Mouse (Mus musculus): ENCODE data around the gene Zfp341. TPM values are rescaled to one million over a fixed set of nuclear protein-coding genes. Genes with fewer than 3 reads are reported as not detected.

Zfp341 gene
- total RNA-seq, 2 experiments from 2014 or later, result 1.1 to 7.1 TPM

- ATAC-seq (replicated peaks; ENCODE audit: low FRiP score, low TSS enrichment, poor library complexity, severe bottlenecking), result no peak
These were observed 8.6 kb downstream of the Zfp341 start for GRCm38 (mm10) chr2:154621684-154622083.

- ATAC-seq (replicated peaks; ENCODE audit: low FRiP score, low TSS enrichment, poor library complexity, severe bottlenecking), result no peak
These were observed 11.0 kb downstream of the Zfp341 start for GRCm38 (mm10) chr2:154624137-154624536.

- no peak for ATAC-seq (replicated peaks; ENCODE audit: low FRiP score, low TSS enrichment, poor library complexity, severe bottlenecking)
These were observed 17.4 kb downstream of the Zfp341 start for GRCm38 (mm10) chr2:154630531-154630930.

GRCm38 (mm10) chr2:154632203-154632780, 19.2 kb downstream of the Zfp341 start:
- peak; percentile 74 for ATAC-seq (replicated peaks; ENCODE audit: low FRiP score, low TSS enrichment, poor library complexity, severe bottlenecking)

DNA sequence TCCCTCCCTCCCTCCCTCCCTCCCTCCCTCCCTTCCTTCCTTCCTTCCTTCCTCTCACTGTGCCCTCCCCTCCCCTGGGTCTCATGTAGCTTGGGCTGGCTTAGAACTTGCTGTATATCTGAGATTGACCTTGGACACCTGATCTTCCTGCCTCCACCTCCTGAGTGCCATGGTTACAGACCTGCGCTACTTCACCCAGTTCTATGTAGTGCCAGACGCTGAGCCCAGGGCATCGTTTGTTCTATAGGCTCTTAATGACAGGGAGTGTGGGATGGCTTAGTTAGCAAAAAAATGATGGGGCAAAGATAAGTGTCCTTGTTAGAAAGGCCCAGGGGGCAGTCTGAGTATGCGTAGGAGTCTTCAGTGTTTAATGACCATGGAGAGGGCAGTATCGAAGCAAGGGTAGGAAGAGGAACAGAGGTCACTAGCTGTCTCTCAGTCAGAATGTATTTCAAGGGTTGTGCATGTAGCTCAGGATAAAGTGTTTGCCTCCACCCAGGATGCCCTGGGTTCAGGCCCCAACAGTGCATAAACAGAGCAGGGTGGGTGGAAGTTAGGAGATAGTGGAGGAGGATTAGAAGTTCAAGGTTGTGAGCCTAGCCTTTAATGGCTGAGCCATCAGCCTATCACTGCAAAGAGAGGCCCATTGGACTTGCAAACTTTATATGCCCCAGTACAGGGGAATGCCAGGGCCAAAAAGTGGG, 20.1 kb downstream of the Zfp341 start:
- ATAC-seq (replicated peaks; ENCODE audit: low FRiP score, low TSS enrichment, poor library complexity, severe bottlenecking), result peak; percentile 19; the same call in 1 of the 2 replicates

GRCm38 (mm10) chr2:154633876-154634644, 21.0 kb downstream of the Zfp341 start:
- 0 out of 2 replicates have a peak, but pooled peaks have one; percentile 12 for ATAC-seq (replicated peaks; ENCODE audit: low FRiP score, low TSS enrichment, poor library complexity, severe bottlenecking)

- no peak for ATAC-seq (replicated peaks; ENCODE audit: low FRiP score, low TSS enrichment, poor library complexity, severe bottlenecking)
These were observed 22.7 kb downstream of the Zfp341 start for GRCm38 (mm10) chr2:154635826-154636225.

- ATAC-seq (replicated peaks; ENCODE audit: low FRiP score, low TSS enrichment, poor library complexity, severe bottlenecking), result no peak
These were observed 25.4 kb downstream of the Zfp341 start for GRCm38 (mm10) chr2:154638521-154638920.

GRCm38 (mm10) chr2:154639115-154639514, 26.0 kb downstream of the Zfp341 start:
- ATAC-seq (replicated peaks; ENCODE audit: low FRiP score, low TSS enrichment, poor library complexity, severe bottlenecking), result no peak

GRCm38 (mm10) chr2:154641176-154641575, 28.1 kb downstream of the Zfp341 start:
- no peak for ATAC-seq (replicated peaks; ENCODE audit: low FRiP score, low TSS enrichment, poor library complexity, severe bottlenecking)

GRCm38 (mm10) chr2:154642005-154642459, 28.9 kb downstream of the Zfp341 start:
- ATAC-seq (replicated peaks; ENCODE audit: low FRiP score, low TSS enrichment, poor library complexity, severe bottlenecking), result no peak

DNA sequence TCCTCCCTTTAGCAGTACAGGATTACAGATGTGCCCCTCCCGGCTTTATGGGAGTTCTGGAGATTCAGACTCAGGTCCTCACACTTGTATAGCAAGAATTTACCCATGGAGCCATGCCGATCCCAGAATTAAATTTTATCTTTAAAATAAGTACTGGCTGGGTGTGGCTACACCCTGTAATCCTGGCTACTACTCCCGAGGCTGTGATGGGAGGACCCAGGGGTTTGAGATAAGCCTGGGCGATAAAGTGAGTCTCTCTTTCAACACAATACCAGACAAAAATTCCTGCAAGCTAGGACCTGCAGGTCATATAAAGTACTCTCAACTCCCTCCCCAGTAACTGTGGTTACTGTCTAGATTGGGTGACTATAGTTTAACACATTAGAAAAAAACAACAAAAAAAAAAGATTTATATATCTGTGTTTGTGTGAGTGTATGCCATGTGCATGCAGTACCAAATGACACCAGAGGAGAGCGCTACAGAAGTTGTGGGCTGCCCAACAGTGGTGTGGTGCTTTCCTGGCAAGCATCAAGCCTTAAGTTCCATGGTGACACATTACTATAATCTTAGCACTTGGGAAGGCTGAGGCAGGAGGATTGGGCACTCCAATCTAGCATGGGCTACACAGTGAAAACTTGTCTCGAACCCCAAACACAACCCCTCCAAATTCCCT, 29.8 kb downstream of the Zfp341 start:
- ATAC-seq (replicated peaks; ENCODE audit: low FRiP score, low TSS enrichment, poor library complexity, severe bottlenecking), result peak; percentile 35; the same call in 1 of the 2 replicates

- ATAC-seq (replicated peaks; ENCODE audit: low FRiP score, low TSS enrichment, poor library complexity, severe bottlenecking), result peak; percentile 66
These were observed 33.5 kb downstream of the Zfp341 start for GRCm38 (mm10) chr2:154646634-154647033.

- ATAC-seq (replicated peaks; ENCODE audit: low FRiP score, low TSS enrichment, poor library complexity, severe bottlenecking), result no peak
These were observed 35.0 kb downstream of the Zfp341 start for GRCm38 (mm10) chr2:154648086-154648485.

DNA sequence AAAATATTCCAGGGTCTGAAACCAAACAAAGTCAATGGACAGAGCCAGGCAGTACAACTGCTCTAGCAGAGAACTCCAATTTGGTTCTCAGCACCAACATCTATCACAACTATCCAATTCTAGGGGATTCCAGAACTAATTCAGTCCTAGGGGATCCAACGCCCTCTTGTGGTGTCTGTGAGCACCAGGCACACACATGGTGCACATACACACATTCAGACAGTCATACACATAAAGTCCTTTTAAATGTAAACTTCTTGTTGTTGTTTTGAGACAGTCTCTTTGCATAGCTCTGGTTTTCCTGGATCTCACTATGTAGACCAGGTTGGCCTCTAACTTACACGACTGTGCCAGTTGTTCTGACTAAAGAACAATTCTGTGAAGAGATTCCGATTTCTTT, 37.3 kb downstream of the Zfp341 start:
- no peak for ATAC-seq (replicated peaks; ENCODE audit: low FRiP score, low TSS enrichment, poor library complexity, severe bottlenecking)

GRCm38 (mm10) chr2:154651363-154651762, 38.3 kb downstream of the Zfp341 start, which contains the start of gene Chmp4b:
Chmp4b (plus strand) TSS chr2:154651705.
- no peak for ATAC-seq (replicated peaks; ENCODE audit: low FRiP score, low TSS enrichment, poor library complexity, severe bottlenecking)

GRCm38 (mm10) chr2:154654976-154655375, 41.9 kb downstream of the Zfp341 start:
- ATAC-seq (replicated peaks; ENCODE audit: low FRiP score, low TSS enrichment, poor library complexity, severe bottlenecking), result no peak

GRCm38 (mm10) chr2:154655878-154656414, 42.8 kb downstream of the Zfp341 start:
- no peak for ATAC-seq (replicated peaks; ENCODE audit: low FRiP score, low TSS enrichment, poor library complexity, severe bottlenecking)

DNA sequence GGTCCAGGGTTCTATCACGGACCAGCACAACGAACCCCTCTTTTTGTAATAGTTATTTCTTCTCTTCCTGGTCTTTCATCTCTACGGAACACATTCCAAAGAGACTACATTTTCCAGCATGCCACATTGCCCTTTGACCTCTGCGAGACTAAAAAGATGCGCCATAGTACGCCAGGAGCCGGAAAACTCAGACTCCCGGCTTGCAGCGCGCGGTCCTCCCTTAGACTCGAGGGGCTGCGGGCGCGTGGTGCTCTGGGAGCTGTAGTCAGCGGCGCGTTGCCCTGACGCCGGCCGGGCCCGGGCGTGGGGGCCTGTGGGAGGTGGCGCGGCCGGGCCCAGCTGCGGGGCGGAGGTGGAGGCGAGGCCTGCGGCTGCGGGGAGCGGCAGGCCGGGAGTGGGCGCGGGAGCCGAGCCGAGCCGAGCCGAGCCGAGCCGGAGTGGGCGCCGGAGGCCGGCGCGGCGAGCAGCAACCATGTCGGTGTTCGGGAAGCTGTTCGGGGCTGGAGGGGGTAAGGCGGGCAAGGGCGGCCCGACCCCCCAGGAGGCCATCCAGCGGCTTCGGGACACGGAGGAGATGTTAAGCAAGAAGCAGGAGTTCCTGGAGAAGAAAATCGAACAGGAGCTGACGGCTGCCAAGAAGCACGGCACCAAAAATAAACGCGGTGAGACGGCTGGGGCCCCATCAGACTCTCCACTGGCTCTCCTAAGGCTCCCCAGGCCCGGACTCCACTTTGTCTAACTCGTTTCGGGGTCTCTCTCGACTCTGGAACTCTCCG, 43.8 kb downstream of the Zfp341 start:
- ATAC-seq (replicated peaks; ENCODE audit: low FRiP score, low TSS enrichment, poor library complexity, severe bottlenecking), result peak; percentile 96

All from megakaryocyte-erythroid progenitor cell, adult 5-6 weeks (primary cell).